Mouse (Mus musculus): ENCODE measurements around the gene Hectd1. TPM values are rescaled to one million over a fixed set of nuclear protein-coding genes. Genes with fewer than 3 reads are reported as not detected.

The Hectd1 gene
- total RNA-seq (2015) (50.5 and 58.2 TPM in 2 replicates), total RNA-seq (2017) (83.8 and 108 TPM in 2 replicates)

GRCm38 (mm10) chr12:51829290-51830076 lies at the start of gene Hectd1:
Gene Hectd1 (minus strand): TSS chr12:51829536.
- peak; percentile 69 for ATAC-seq (replicated peaks; ENCODE audit: poor library complexity)

GRCm38 (mm10) chr12:51871446-51872144 lies 42.3 kb upstream of the Hectd1 start:
- peak; percentile 49 for ATAC-seq (replicated peaks; ENCODE audit: poor library complexity)

GRCm38 (mm10) chr12:51869511-51869910 lies 40.2 kb upstream of the Hectd1 start:
- ATAC-seq (replicated peaks; ENCODE audit: poor library complexity) = no peak

- ATAC-seq (replicated peaks; ENCODE audit: poor library complexity) = no peak
Measured at GRCm38 (mm10) chr12:51867076-51867475, 37.7 kb upstream of the Hectd1 start.

GRCm38 (mm10) chr12:51866226-51866910 lies 37.0 kb upstream of the Hectd1 start:
- ATAC-seq (replicated peaks; ENCODE audit: poor library complexity) = peak; percentile 78

GRCm38 (mm10) chr12:51865790-51866179 lies 36.4 kb upstream of the Hectd1 start:
- ATAC-seq (replicated peaks; ENCODE audit: poor library complexity) = peak; percentile 76

- no peak for ATAC-seq (replicated peaks; ENCODE audit: poor library complexity)
Measured at GRCm38 (mm10) chr12:51865061-51865789, 35.9 kb upstream of the Hectd1 start.

- no peak for ATAC-seq (replicated peaks; ENCODE audit: poor library complexity)
Measured at GRCm38 (mm10) chr12:51863116-51864002, 34.0 kb upstream of the Hectd1 start.

- no peak for ATAC-seq (replicated peaks; ENCODE audit: poor library complexity)
Measured at GRCm38 (mm10) chr12:51858134-51859028, 29.0 kb upstream of the Hectd1 start.

GRCm38 (mm10) chr12:51856768-51857295 lies 27.5 kb upstream of the Hectd1 start:
- peak; percentile 74 for ATAC-seq (replicated peaks; ENCODE audit: poor library complexity)

GRCm38 (mm10) chr12:51855872-51856271 lies 26.5 kb upstream of the Hectd1 start:
- ATAC-seq (replicated peaks; ENCODE audit: poor library complexity) = no peak

GRCm38 (mm10) chr12:51855453-51855852 lies 26.1 kb upstream of the Hectd1 start:
- ATAC-seq (replicated peaks; ENCODE audit: poor library complexity) = peak; percentile 25

- ATAC-seq (replicated peaks; ENCODE audit: poor library complexity) = peak; percentile 57
Measured at GRCm38 (mm10) chr12:51851617-51852016, 22.3 kb upstream of the Hectd1 start.

- ATAC-seq (replicated peaks; ENCODE audit: poor library complexity) = peak; percentile 17
Measured at GRCm38 (mm10) chr12:51851155-51851554, 21.8 kb upstream of the Hectd1 start.

GRCm38 (mm10) chr12:51850339-51850738 lies 21.0 kb upstream of the Hectd1 start:
- no peak for ATAC-seq (replicated peaks; ENCODE audit: poor library complexity)

- peak; percentile 44 for ATAC-seq (replicated peaks; ENCODE audit: poor library complexity)
Measured at GRCm38 (mm10) chr12:51849902-51850301, 20.6 kb upstream of the Hectd1 start.

GRCm38 (mm10) chr12:51847953-51848680 lies 18.8 kb upstream of the Hectd1 start:
- ATAC-seq (replicated peaks; ENCODE audit: poor library complexity) = peak; percentile 12; the same call in 1 of the 2 replicates

- ATAC-seq (replicated peaks; ENCODE audit: poor library complexity) = no peak
Measured at GRCm38 (mm10) chr12:51845261-51845660, 15.9 kb upstream of the Hectd1 start.
